Mouse (Mus musculus) heart, postnatal 0 days (tissue): Measurements from ENCODE around the gene Mpst. TPM values are rescaled to one million over a fixed set of nuclear protein-coding genes. Genes with fewer than 3 reads are reported as not detected.

Experiments used
- ATAC-seq: fragments of 200-750 bp; cut with Nextera tagmentation; 2 replicates; pipeline ENCODE4 v1.8.0; 2017; ENCODE audit warnings: low read depth, moderate number of reproducible peaks, moderate library complexity; ENCODE audit not compliant: insufficient read depth
- DNase-seq: peaks from one replicate; pipeline ENCODE4 v3.0.0-alpha.2; 2016; ENCODE audit warnings: low spot score
- H3K27ac ChIP-seq: fragments of 300-500 bp; sonication (generic); 2 replicates; pipeline ENCODE4 v1.5.1; 2014; ENCODE audit warnings: low read depth, mild to moderate bottlenecking
- H3K27me3 ChIP-seq: fragments of 300-500 bp; sonication (generic); 2 replicates; pipeline ENCODE4 v1.6.1; 2014; ENCODE audit warnings: low read length, mixed read lengths; ENCODE audit not compliant: control insufficient read depth, insufficient read depth
- H3K36me3 ChIP-seq: fragments of 300-500 bp; sonication (generic); replicated peaks from 2 replicates; pipeline ENCODE4 v1.6.1; 2014; ENCODE audit warnings: low read length, mixed read lengths; ENCODE audit not compliant: control insufficient read depth, insufficient read depth
- H3K4me1 ChIP-seq: fragments of 300-500 bp; sonication (generic); 2 replicates; pipeline ENCODE4 v1.6.1; 2014; ENCODE audit warnings: antibody characterized with exemption; ENCODE audit not compliant: control insufficient read depth, insufficient read depth
- H3K4me2 ChIP-seq: fragments of 300-500 bp; sonication (generic); 2 replicates; pipeline ENCODE4 v1.6.1; 2014; ENCODE audit warnings: low read depth, mild to moderate bottlenecking, low read length, moderate library complexity
- H3K4me3 ChIP-seq: fragments of 300-500 bp; sonication (generic); 2 replicates; pipeline ENCODE4 v1.5.1; 2014; ENCODE audit warnings: low read depth, low read length
- H3K9ac ChIP-seq: fragments of 300-500 bp; sonication (generic); replicated peaks from 2 replicates; pipeline ENCODE4 v1.6.1; 2014; ENCODE audit warnings: low read depth, low read length, mixed read lengths
- H3K9me3 ChIP-seq: fragments of 300-500 bp; sonication (generic); replicated peaks from 2 replicates; pipeline ENCODE4 v1.6.1; 2016; ENCODE audit warnings: low read length; ENCODE audit not compliant: control insufficient read depth
- CTCF ChIP-seq: IDR thresholded peaks from 2 replicates; pipeline ENCODE4 v1.5.1; 2016; ENCODE audit warnings: antibody characterized with exemption, control low read depth, low read depth
- EP300 ChIP-seq: IDR thresholded peaks from 2 replicates; pipeline ENCODE4 v1.6.1; 2016; ENCODE audit warnings: antibody characterized with exemption, low read depth
- WGBS: fragments of 180-500 bp; shearing (Covaris S2); extraction: QIAGEN DNeasy Blood & Tissue Kit; methylation state at CpG from one replicate; pipeline ENCODE4 v1.1.7; 2014; 5-methylcytosine and 5-hydroxymethylcytosine counted together
- polyA plus RNA-seq: library from polyadenylated mRNA; unstranded; fragments of >200 nt; fragmentation: Nextera tagmentation; extraction: Ambion mirVana; gene quantifications from 2 replicates; pipeline ENCODE4 v1.2.1, GENCODE M21; 2015
- total RNA-seq: library from RNA; depleted of rRNA; stranded (reverse); fragments of >200 nt; gene quantifications from 2 replicates; pipeline ENCODE4 v1.2.3, GENCODE M21; 2014; ENCODE audit warnings: low replicate concordance

The Mpst gene
- total and polyA plus RNA-seq, 2 experiments from 2014 or later, result 1.2 to 52.2 TPM

- H3K9ac ChIP-seq, result no peak overlapping the region
- no peak overlapping the region for H3K27ac ChIP-seq
- H3K9me3 ChIP-seq, result no peaks in the 10 kb centered on the region
- H3K4me3 ChIP-seq, result no peak overlapping the region
- H3K27me3 ChIP-seq, result no peaks in the 10 kb centered on the region
- no peak overlapping the region for H3K4me2 ChIP-seq
- H3K36me3 ChIP-seq, result no peaks in the 10 kb centered on the region
- TF ChIP-seq EP300, result no peak
- no peak for TF ChIP-seq CTCF
- DNase-seq, result no peak
- no peaks in the 10 kb centered on the region for H3K4me1 ChIP-seq
- 73% methylated on average over 3 of the region's 3 CpGs for WGBS
- ATAC-seq, result no peak
Observed at GRCm38 (mm10) chr15:78390855-78391254, 15.4 kb upstream of the Mpst start.

DNA sequence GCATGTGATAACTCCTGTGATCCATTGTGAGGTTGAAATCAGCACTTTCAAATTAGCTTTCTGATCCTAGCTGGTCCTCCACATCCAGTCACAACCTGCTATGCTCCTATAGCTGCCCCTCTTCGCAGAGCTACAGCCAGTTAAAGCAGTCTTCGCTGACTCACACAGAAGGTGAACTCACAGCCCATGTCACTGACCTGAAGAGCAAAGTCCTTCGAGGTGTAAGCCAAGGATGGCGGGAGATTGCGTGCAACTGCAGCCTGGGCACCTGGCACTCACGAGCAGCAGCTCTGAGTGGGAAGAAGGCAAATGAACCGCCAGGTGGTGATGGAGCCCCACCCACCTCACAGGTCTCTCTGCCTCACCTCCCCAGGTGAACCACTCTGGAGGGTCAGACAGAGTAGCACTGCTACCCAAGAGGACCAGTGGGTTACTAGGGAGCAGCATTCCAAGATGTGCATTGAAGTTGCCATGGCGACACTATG, 10.7 kb upstream of the Mpst start, which contains the start of gene Tex33:
Gene Tex33, minus strand, starts transcription at position 435 of the 485 bp plus-strand sequence.
- Histone ChIP-seq H3K36me3 (no peaks in the 10 kb centered on the region; the same call in 1 of the 2 replicates), H3K4me1 (no peaks in the 10 kb centered on the region), H3K4me2 (no peak within 1 kb of the TSS), H3K9me3 (no peaks in the 10 kb centered on the region), H3K27me3 (no peaks in the 10 kb centered on the region), H3K9ac (no peak within 1 kb of the TSS), H3K27ac (no peak within 1 kb of the TSS), H3K4me3 (no peak within 1 kb of the TSS)
- ATAC-seq (no peak), DNase-seq (no peak)
- WGBS, result 83% methylated on average over 8 of the region's 8 CpGs
- no peak for TF ChIP-seq CTCF

DNA sequence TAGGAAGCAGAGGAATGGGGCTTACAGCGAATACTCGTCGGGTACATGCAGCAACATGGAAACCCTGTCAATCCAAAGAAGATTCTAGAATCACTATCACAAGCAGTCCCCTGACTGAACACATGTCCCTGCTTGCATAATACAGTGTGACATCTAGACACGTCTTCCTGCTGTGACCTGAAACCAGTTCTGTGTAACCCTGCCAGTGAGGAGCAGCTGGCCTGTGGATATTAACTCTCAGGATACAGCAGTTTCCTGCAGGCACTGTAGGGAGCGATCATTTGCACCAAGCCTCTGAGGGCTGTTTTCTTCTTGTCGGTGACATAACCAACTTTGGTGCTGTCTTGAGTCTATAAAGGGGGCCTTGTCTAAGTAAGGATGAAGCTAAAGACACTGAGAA, 4.9 kb upstream of the Mpst start:
- 60% methylated on average over 6 of the region's 6 CpGs for WGBS
- no peaks in the 10 kb centered on the region for H3K27me3 ChIP-seq
- no peak overlapping the region for H3K4me2 ChIP-seq
- H3K4me1 ChIP-seq, result peaks cover 36% of the 10 kb centered on the region
- H3K9me3 ChIP-seq, result no peaks in the 10 kb centered on the region
- peak overlapping the region; percentile 79 for H3K27ac ChIP-seq
- ATAC-seq (no peak), DNase-seq (peak; percentile 45)
- no peaks in the 10 kb centered on the region; the same call in 1 of the 2 replicates for H3K36me3 ChIP-seq
- no peak overlapping the region for H3K4me3 ChIP-seq
- H3K9ac ChIP-seq, result no peak overlapping the region
- TF ChIP-seq EP300, result no peak
- no peak for TF ChIP-seq CTCF

DNA sequence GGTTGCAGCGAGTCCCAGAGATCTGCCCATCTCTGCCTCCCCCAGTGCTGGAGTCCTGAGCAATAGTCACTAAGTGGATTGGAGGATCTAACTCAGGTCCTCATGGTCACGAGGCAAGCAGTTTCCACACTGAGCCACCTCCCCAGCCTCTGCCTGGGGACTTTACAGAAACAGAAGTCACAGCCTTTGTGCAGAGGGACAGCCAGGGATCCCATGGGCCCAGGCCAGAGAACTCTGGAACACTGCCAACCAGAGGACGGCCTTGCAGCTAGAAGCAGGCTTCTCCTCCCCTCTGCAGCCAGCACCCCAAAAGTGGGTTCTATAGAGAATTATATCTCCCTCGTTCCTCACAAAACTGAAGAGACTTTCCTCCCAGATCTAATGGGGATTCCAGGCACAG, 4.3 kb upstream of the Mpst start:
- 19% methylated on average over 4 of the region's 4 CpGs for WGBS
- Histone ChIP-seq H3K4me2 (no peak overlapping the region), H3K27ac (peak overlapping the region; percentile 79), H3K4me3 (no peak overlapping the region), H3K4me1 (peaks cover 36% of the 10 kb centered on the region), H3K27me3 (no peaks in the 10 kb centered on the region), H3K9me3 (no peaks in the 10 kb centered on the region), H3K9ac (no peak overlapping the region), H3K36me3 (no peaks in the 10 kb centered on the region; the same call in 1 of the 2 replicates)
- DNase-seq (peak; percentile 65), ATAC-seq (peak; percentile 31; the same call in 1 of the 2 replicates)
- TF ChIP-seq EP300 (no peak), CTCF (no peak)

DNA sequence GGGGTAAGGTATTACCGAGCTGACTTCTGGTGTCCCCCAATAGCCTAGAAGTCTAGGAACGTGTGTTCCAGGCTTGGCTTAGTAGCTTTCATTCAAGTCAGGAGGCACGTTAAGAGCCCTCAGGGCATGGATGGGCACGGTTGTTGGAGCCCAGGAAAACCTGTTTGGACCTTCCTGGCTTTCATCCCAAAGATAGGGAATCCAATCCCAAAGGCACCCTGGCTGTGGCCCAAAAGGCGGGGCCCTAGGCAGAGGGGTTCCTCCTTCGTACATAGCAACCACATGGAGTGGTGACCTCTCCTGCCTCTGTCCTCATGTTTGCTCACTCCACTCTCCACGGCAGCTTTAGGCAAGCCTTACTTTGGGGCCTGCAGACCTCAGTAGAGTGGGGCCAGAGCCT, 3.8 kb upstream of the Mpst start:
- Histone ChIP-seq H3K36me3 (no peaks in the 10 kb centered on the region; the same call in 1 of the 2 replicates), H3K4me1 (peaks cover 40% of the 10 kb centered on the region), H3K4me3 (no peak overlapping the region), H3K27me3 (no peaks in the 10 kb centered on the region), H3K27ac (peak overlapping the region; percentile 79), H3K4me2 (no peak overlapping the region), H3K9me3 (no peaks in the 10 kb centered on the region), H3K9ac (peak overlapping the region; percentile 5; the same call in 1 of the 2 replicates)
- ATAC-seq (no peak), DNase-seq (no peak)
- no peak for TF ChIP-seq CTCF
- TF ChIP-seq EP300, result no peak
- 28% methylated on average over 7 of the region's 7 CpGs for WGBS

DNA sequence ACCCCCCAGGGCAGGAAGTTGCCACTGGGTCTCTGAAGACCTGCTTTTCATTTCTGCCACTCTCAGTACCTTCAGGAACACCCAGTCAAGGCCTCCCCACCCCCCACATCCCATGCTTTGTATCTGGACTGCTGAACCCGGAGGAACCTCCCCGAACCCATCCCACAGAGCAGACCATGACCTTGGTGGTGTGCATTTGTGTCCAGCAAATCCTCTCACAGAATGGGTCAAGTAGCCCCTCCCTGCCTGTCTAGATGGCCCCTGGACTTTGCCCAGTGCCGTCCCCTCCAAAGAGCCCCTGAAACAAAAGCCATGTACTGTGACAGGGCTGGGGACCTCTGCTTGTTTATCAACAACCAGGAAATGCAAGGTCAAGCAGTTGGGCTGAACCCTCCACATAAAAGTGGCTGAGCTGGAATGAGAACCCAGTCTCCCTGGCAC, 2.9 kb upstream of the Mpst start:
- H3K4me1 ChIP-seq, result peaks cover 42% of the 10 kb centered on the region
- no peak for DNase-seq

More for the DNA sequence above, 2.9 kb upstream of the Mpst start:
- H3K27me3 ChIP-seq, result no peaks in the 10 kb centered on the region
- WGBS, result 33% methylated on average over 3 of the region's 3 CpGs
- H3K9me3 ChIP-seq, result no peaks in the 10 kb centered on the region
- H3K4me2 ChIP-seq, result no peak overlapping the region
- TF ChIP-seq EP300, result no peak
- TF ChIP-seq CTCF, result no peak
- no peak for ATAC-seq
- no peak overlapping the region for H3K4me3 ChIP-seq
- no peak overlapping the region for H3K9ac ChIP-seq
- H3K36me3 ChIP-seq, result no peaks in the 10 kb centered on the region; the same call in 1 of the 2 replicates
- peak overlapping the region; percentile 79 for H3K27ac ChIP-seq
